ENCODE assay signal across 22 mouse cellular contexts in genomic region chr6:53010286-53010685, GRCm38 (mm10). TPM values are rescaled to one million over a fixed set of nuclear protein-coding genes. Genes with fewer than 3 reads are reported as not detected.
A peak's percentile ranks its signal among the peaks of the same experiment; 100 is the strongest.
DNase-seq lines count a peak whose midpoint lies in the region; TF ChIP-seq lines count a peak whose summit lies in the region.
"Had no signal": no experiment of that assay in that cellular context is flagged by ENCODE, and none has a peak within 500 bp of the region (broad histone marks: within the 10 kb centered on the region; RNA-seq: fewer than 3 reads in every experiment).

No protein-coding gene starts in this region.

- H3K27me3 ChIP-seq in cerebellum, adult 2 months (ENCODE audit: control insufficient read depth, insufficient read depth, low read length) = no peaks in the 10 kb centered on the region
- H3K27me3 ChIP-seq: CH12.LX; embryonic facial prominence, embryonic 15.5 days; hindbrain, embryonic 13.5 days; Patski had no signal

- DNase-seq in cerebellum, adult 2 months = peak; percentile 44 to 61
- no peak for DNase-seq in cerebellum, adult 11 months
- peak; percentile 53 for DNase-seq in brain, adult 2 months (ENCODE audit: low read depth, low spot score)
- DNase-seq in cerebellum, adult 9-10 months = peak; percentile 60
- DNase-seq in cerebellum, postnatal 25 days = peak; percentile 46 to 55
- DNase-seq in lung, postnatal 10 days = no peak
- DNase-seq in kidney, postnatal 10 days = no peak
- DNase-seq: adrenal gland, adult 2 months; adrenal gland, postnatal 25 days; embryo, embryonic 11 days; gastrocnemius, postnatal 36 days; heart, adult 18-20 months; heart, postnatal 10 days; kidney, adult 11 months had no signal

- TF ChIP-seq CTCF in cerebellum, adult 2 months (IDR thresholded peaks at IDR 0.05; ENCODE audit: borderline replicate concordance, insufficient read depth, low read depth, low read length) = no peak

- H3K27ac ChIP-seq in cerebellum, adult 2 months (ENCODE audit: insufficient read depth, low read length) = peak overlapping the region; percentile 40; the same call in 1 of the 2 replicates
- H3K27ac ChIP-seq: embryonic facial prominence, embryonic 15.5 days; forebrain, embryonic 10.5 days; heart, embryonic 10.5 days; hindbrain, embryonic 13.5 days; hindbrain, postnatal 0 days had no signal

- 63% methylated on average over 2 of the region's 2 CpGs for WGBS in cerebellum, adult 2 months

- peaks cover 20% of the 10 kb centered on the region for H3K4me1 ChIP-seq in cerebellum, adult 2 months (ENCODE audit: control insufficient read depth, insufficient read depth, low read length)
- H3K4me1 ChIP-seq: embryonic facial prominence, embryonic 15.5 days; forebrain, embryonic 10.5 days had no signal

- no peak overlapping the region for H3K4me3 ChIP-seq in cerebellum, adult 2 months (replicated peaks; ENCODE audit: insufficient read depth, low read depth, low read length)
- H3K4me3 ChIP-seq: embryonic facial prominence, embryonic 15.5 days; erythroblast, embryonic 14.5 days; forebrain, embryonic 10.5 days; heart, embryonic 10.5 days; hindbrain, embryonic 13.5 days had no signal

- TF ChIP-seq POLR2A in cerebellum, adult 2 months (IDR thresholded peaks at IDR 0.05; ENCODE audit: borderline replicate concordance, insufficient read depth, low read length) = no peak

RNA-seq across cellular contexts. Expression of gene Jazf1, which starts 58.1 kb away (rescaled TPM):
- polyA plus RNA-seq in cerebellum, adult 2 months (2012; rRNA removed) = 11.4 and 11.8 TPM in 2 replicates
- polyA plus RNA-seq: erythroblast, embryonic 14.5 days had no signal

Comparison
In these comparisons a context has a peak if more than half of its experiments do, and no peak if none do; other contexts are left out.
1. DNase-seq: peak in cerebellum, adult 2 months (2 of 2), brain, adult 2 months (single experiment), cerebellum, adult 9-10 months (single experiment) and cerebellum, postnatal 25 days (2 of 2); none in cerebellum, adult 11 months (single experiment), lung, postnatal 10 days (single experiment) and kidney, postnatal 10 days (single experiment).